Mouse (Mus musculus): ENCODE results near the gene Ip6k3.

DNA sequence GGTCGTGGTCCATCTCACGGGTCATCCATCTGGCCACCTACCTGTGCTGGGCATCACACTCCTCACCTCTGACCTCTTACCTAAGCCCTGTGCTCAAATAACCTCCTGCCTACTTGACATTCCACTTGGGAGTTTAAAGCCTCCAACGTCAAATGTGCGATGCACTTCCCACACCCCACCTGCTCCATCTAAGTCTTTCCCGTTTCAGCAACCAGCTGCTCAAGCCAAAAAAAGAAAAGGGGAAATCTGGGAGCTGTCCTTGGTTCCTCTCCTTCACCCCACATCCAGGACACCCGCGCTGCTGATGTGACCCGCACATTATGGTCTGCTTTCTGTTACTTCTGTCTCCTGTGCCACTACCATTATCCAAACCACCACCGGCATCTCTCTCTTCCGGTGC lies 35.4 kb downstream of the Ip6k3 start:
- TF ChIP-seq GATA1 (IDR thresholded peaks at IDR 0.05; ENCODE audit: borderline replicate concordance, low read length) (no peak), FLI1 (IDR thresholded peaks at IDR 0.05; ENCODE audit: low read length) (no peak)
